Comparison of ENCODE assay signal across 11 mouse cellular contexts in genomic region chr9:109895593-109895992, GRCm38 (mm10). TPM values are rescaled to one million over a fixed set of nuclear protein-coding genes. Genes with fewer than 3 reads are reported as not detected.
DNase-seq lines count a peak whose midpoint lies in the region; ATAC-seq and TF ChIP-seq lines count a peak whose summit lies in the region.
"Had no signal": no experiment of that assay in that cellular context is flagged by ENCODE, and none has a peak within 500 bp of the region (broad histone marks: within the 10 kb centered on the region; RNA-seq: fewer than 3 reads in every experiment).

No protein-coding gene starts in this region.

- intact Hi-C loops in gastrocnemius, postnatal 14 days (cut with DNase I; ENCODE audit: low total_unique reads), result loop anchor here (5.0 kb wide), 1 partner anchor 37 kb away; the partner anchor contains the start of gene Map4
- intact Hi-C loops in left cerebral cortex, postnatal 14 days (cut with DNase I), result loop anchor here (5.0 to 10.0 kb wide), 2 partner anchors 87 to 399 kb away; no protein-coding TSS in a partner anchor

- peak overlapping the region; percentile 68 for H3K27ac ChIP-seq in kidney, adult 2 months (ENCODE audit: insufficient read depth, low read depth, low read length)
- peak overlapping the region; percentile 72 for H3K27ac ChIP-seq in liver, embryonic 15.5 days (replicated peaks)
- H3K27ac ChIP-seq: limb, embryonic 13.5 days had no signal

- WGBS in kidney, adult 2 months, result 20% methylated on average over 6 of the region's 6 CpGs
- WGBS in liver, embryonic 15.5 days (ENCODE audit: insufficient replicate concordance), result 68% methylated on average over 6 of the region's 6 CpGs

- no peaks in the 10 kb centered on the region; the same call in 1 of the 2 replicates for H3K36me3 ChIP-seq in kidney, adult 2 months (ENCODE audit: control insufficient read depth, insufficient read depth, low read length)
- peaks cover 49% of the 10 kb centered on the region for H3K36me3 ChIP-seq in liver, embryonic 15.5 days (replicated peaks)

- H3K27me3 ChIP-seq in kidney, adult 2 months (replicated peaks; ENCODE audit: control insufficient read depth, insufficient read depth, low read length), result no peaks in the 10 kb centered on the region
- no peaks in the 10 kb centered on the region for H3K27me3 ChIP-seq in liver, embryonic 15.5 days
- H3K27me3 ChIP-seq: heart, embryonic 13.5 days; limb, embryonic 13.5 days had no signal

- peak; percentile 31 for DNase-seq in gastrocnemius, postnatal 14 days
- no peak for DNase-seq in gastrocnemius, postnatal 4 days (ENCODE audit: low spot score in 2 of 2)
- peak; percentile 65 to 72 for DNase-seq in heart, adult 9 months (ENCODE audit: low spot score in 2 of 2)
- peak; percentile 96 for DNase-seq in kidney, adult 2 months
- DNase-seq in right cerebral cortex, postnatal 14 days, result no peak
- DNase-seq in left cerebral cortex, postnatal 14 days (ENCODE audit: low spot score in 2 of 2), result no peak
- DNase-seq in cerebellum, adult 9-11 months, result no peak
- DNase-seq: midbrain, embryonic 14.5 days had no signal

- no peaks in the 10 kb centered on the region for H3K9me3 ChIP-seq in liver, embryonic 15.5 days (replicated peaks)
- H3K9me3 ChIP-seq: heart, embryonic 13.5 days; limb, embryonic 13.5 days had no signal

- no peak for TF ChIP-seq POLR2A in kidney, adult 2 months (IDR thresholded peaks at IDR 0.05; ENCODE audit: low read depth, low read length)

- no peak overlapping the region for H3K4me3 ChIP-seq in kidney, adult 2 months (ENCODE audit: insufficient read depth, low read depth, low read length)
- no peak overlapping the region for H3K4me3 ChIP-seq in liver, embryonic 15.5 days (replicated peaks)
- H3K4me3 ChIP-seq: heart, embryonic 13.5 days; limb, embryonic 13.5 days had no signal

- no peak overlapping the region for H3K9ac ChIP-seq in liver, embryonic 15.5 days
- H3K9ac ChIP-seq: heart, embryonic 13.5 days; limb, embryonic 13.5 days had no signal

- H3K4me1 ChIP-seq in kidney, adult 2 months (ENCODE audit: control insufficient read depth, insufficient read depth, low read length), result peaks cover 28% of the 10 kb centered on the region
- H3K4me1 ChIP-seq in liver, embryonic 15.5 days (replicated peaks), result peaks cover 15% of the 10 kb centered on the region; the same call in 1 of the 2 replicates

- H3K4me2 ChIP-seq in liver, embryonic 15.5 days, result peak overlapping the region; percentile 13; the same call in 1 of the 2 replicates
- H3K4me2 ChIP-seq: heart, embryonic 13.5 days; limb, embryonic 13.5 days had no signal

- TF ChIP-seq CTCF in kidney, adult 2 months (conservative IDR thresholded peaks at IDR 0.05; ENCODE audit: insufficient read depth, insufficient read length, low read depth, low read length), result no peak

- peak; percentile 28; the same call in 1 of the 2 replicates for ATAC-seq in liver, embryonic 15.5 days (ENCODE audit: insufficient read depth)

RNA-seq across cellular contexts. Expression of gene Cdc25a, which starts 20.2 kb away (rescaled TPM):
- total RNA-seq in gastrocnemius, postnatal 14 days (2021), result 1 to 10 TPM; 3.9 to 4.8 TPM
- 10 to 100 TPM; 13.9 TPM for total RNA-seq in gastrocnemius, postnatal 4 days (2021)
- 3.2 and 4.3 TPM in 2 replicates for polyA plus RNA-seq in kidney, adult 2 months (2012; rRNA removed)
- polyA plus RNA-seq in liver, embryonic 15.5 days (2015; fragmentation: Nextera tagmentation; extraction: Ambion mirVana), result 12.7 and 13.3 TPM in 2 replicates
- total RNA-seq in left cerebral cortex, postnatal 14 days (2021), result 1 to 10 TPM; 4.5 TPM

RNA-seq across cellular contexts. Expression of gene Map4, which starts 35.7 kb away (rescaled TPM):
- 100 to 1,000 TPM; 451 to 486 TPM for total RNA-seq in gastrocnemius, postnatal 14 days (2021)
- total RNA-seq in gastrocnemius, postnatal 4 days (2021), result 100 to 1,000 TPM; 510 to 546 TPM
- polyA plus RNA-seq in kidney, adult 2 months (2012; rRNA removed), result 99.0 and 107 TPM in 2 replicates
- 11.9 and 12.7 TPM in 2 replicates for polyA plus RNA-seq in liver, embryonic 15.5 days (2015; fragmentation: Nextera tagmentation; extraction: Ambion mirVana)
- total RNA-seq in left cerebral cortex, postnatal 14 days (2021), result 100 to 1,000 TPM; 376 to 378 TPM

RNA-seq across cellular contexts. Expression of gene Camp, which starts 46.2 kb away (rescaled TPM):
- not detected for total RNA-seq in gastrocnemius, postnatal 14 days (2021)
- 1 to 10 TPM in 1 of 2 experiments, under 1 TPM in 1; 0.39 to 1.4 TPM for total RNA-seq in gastrocnemius, postnatal 4 days (2021)
- polyA plus RNA-seq in kidney, adult 2 months (2012; rRNA removed), result not detected in 2 replicates
- polyA plus RNA-seq in liver, embryonic 15.5 days (2015; fragmentation: Nextera tagmentation; extraction: Ambion mirVana), result 281 and 299 TPM in 2 replicates
- total RNA-seq in left cerebral cortex, postnatal 14 days (2021), result not detected
- polyA plus RNA-seq: midbrain, embryonic 14.5 days had no signal

Comparison
In these comparisons a context has a peak if more than half of its experiments do, and no peak if none do; other contexts are left out.
1. DNase-seq: peak in gastrocnemius, postnatal 14 days (single experiment), heart, adult 9 months (2 of 2) and kidney, adult 2 months (single experiment); none in gastrocnemius, postnatal 4 days (0 of 2), right cerebral cortex, postnatal 14 days (single experiment), left cerebral cortex, postnatal 14 days (0 of 2) and cerebellum, adult 9-11 months (single experiment).